Mouse (Mus musculus) limb, embryonic 10.5 days (tissue): ENCODE results near the gene Pcp4. TPM values are rescaled to one million over a fixed set of nuclear protein-coding genes. Genes with fewer than 3 reads are reported as not detected.

Experiments used
- DNase-seq: peaks from one replicate; pipeline ENCODE4 v3.0.0-alpha.2; 2017; ENCODE audit warnings: low spot score
- H3K27ac ChIP-seq: fragments of 300-500 bp; sonication (generic); 2 replicates; pipeline ENCODE4 v1.5.1; 2016; ENCODE audit warnings: mild to moderate bottlenecking
- H3K27me3 ChIP-seq: fragments of 300-500 bp; sonication (generic); 2 replicates; pipeline ENCODE4 v1.6.1; 2016; ENCODE audit warnings: low read depth, mild to moderate bottlenecking; ENCODE audit not compliant: poor library complexity, severe bottlenecking
- H3K36me3 ChIP-seq: fragments of 300-500 bp; sonication (generic); 2 replicates; pipeline ENCODE4 v1.6.1; 2016; ENCODE audit warnings: mild to moderate bottlenecking, moderate library complexity
- H3K4me1 ChIP-seq: fragments of 300-500 bp; sonication (generic); 2 replicates; pipeline ENCODE4 v1.6.1; 2016
- H3K4me3 ChIP-seq: fragments of 300-500 bp; sonication (generic); 2 replicates; pipeline ENCODE4 v1.5.1; 2016; ENCODE audit warnings: mild to moderate bottlenecking, moderate library complexity
- H3K9me3 ChIP-seq: fragments of 300-500 bp; sonication (generic); replicated peaks from 2 replicates; pipeline ENCODE4 v1.6.1; 2016; ENCODE audit warnings: mild to moderate bottlenecking
- WGBS: fragments of 180-500 bp; shearing (Covaris S2); methylation state at CpG from one replicate; pipeline ENCODE4 v1.1.7; 2016; 5-methylcytosine and 5-hydroxymethylcytosine counted together
- polyA plus RNA-seq: library from polyadenylated mRNA; unstranded; fragments of >200 nt; fragmentation: Nextera tagmentation; extraction: Ambion mirVana; gene quantifications from 2 replicates; pipeline ENCODE4 v1.2.1, GENCODE M21; 2016

Pcp4 gene
- polyA plus RNA-seq, 1 experiment from 2014 or later = 1.3 TPM

GRCm38 (mm10) chr16:96555412-96555811 is 88.0 kb downstream of the Pcp4 start:
- 84% methylated on average over 4 of the region's 4 CpGs for WGBS
- DNase-seq = no peak
- H3K27ac ChIP-seq = no peak overlapping the region
- no peaks in the 10 kb centered on the region for H3K36me3 ChIP-seq
- H3K4me3 ChIP-seq = no peak overlapping the region
- no peaks in the 10 kb centered on the region for H3K27me3 ChIP-seq
- no peaks in the 10 kb centered on the region for H3K9me3 ChIP-seq
- no peaks in the 10 kb centered on the region for H3K4me1 ChIP-seq

DNA sequence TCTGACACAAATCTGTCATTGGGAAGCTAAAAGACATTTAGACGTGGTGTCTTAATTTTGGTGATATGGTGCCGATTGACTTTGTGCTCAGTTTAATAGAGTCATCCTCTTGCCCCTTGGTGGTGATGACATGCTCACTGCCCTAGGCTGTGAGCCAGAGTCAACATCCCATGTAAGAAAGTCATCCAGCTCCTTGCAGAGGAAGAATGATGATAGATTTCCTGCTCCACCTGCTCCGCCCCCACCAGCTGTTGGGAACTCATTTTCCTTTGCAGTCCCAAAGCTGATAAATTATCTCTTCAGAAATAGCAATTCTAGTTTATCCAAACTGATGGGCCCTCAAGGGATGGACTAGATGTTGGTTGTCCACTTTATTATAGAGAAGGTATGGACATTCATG is 89.2 kb downstream of the Pcp4 start:
- Histone ChIP-seq H3K27ac (no peak overlapping the region), H3K4me1 (no peaks in the 10 kb centered on the region), H3K27me3 (no peaks in the 10 kb centered on the region), H3K36me3 (no peaks in the 10 kb centered on the region), H3K9me3 (no peaks in the 10 kb centered on the region), H3K4me3 (no peak overlapping the region)
- WGBS = 85% methylated on average over 3 of the region's 3 CpGs
- no peak for DNase-seq

DNA sequence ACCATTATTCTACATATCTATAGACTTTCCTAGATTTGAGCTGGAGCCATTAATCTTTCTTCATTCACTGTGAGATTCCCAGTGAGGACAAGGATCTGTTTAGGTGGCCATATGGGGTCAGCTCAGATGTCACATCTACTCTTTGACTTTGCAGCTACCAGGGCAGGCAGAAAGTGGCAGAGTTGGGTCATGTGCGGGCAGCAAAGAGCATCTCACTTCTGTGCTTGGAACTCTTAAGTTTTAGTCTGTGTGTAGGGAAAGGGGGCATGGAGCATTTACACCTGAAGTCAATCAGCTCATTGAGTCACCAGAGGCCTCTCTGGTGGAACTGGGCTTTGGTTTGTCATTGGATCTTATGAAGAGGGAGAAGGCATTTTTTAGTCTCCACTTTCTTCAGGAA is 90.9 kb downstream of the Pcp4 start:
- peaks cover 3% of the 10 kb centered on the region; the same call in 1 of the 2 replicates for H3K4me1 ChIP-seq
- H3K36me3 ChIP-seq = no peaks in the 10 kb centered on the region
- no peak overlapping the region for H3K27ac ChIP-seq
- DNase-seq = no peak
- 88% methylated on average over 1 of the region's 1 CpGs for WGBS
- H3K27me3 ChIP-seq = no peaks in the 10 kb centered on the region
- H3K4me3 ChIP-seq = no peak overlapping the region
- no peaks in the 10 kb centered on the region for H3K9me3 ChIP-seq

- Histone ChIP-seq H3K27ac (no peak overlapping the region), H3K4me3 (no peak overlapping the region), H3K9me3 (no peaks in the 10 kb centered on the region), H3K27me3 (no peaks in the 10 kb centered on the region), H3K36me3 (no peaks in the 10 kb centered on the region), H3K4me1 (peaks cover 13% of the 10 kb centered on the region)
- no peak for DNase-seq
Observed at GRCm38 (mm10) chr16:96559796-96560195, 92.4 kb downstream of the Pcp4 start.

GRCm38 (mm10) chr16:96563350-96564257 is 96.2 kb downstream of the Pcp4 start:
- Histone ChIP-seq H3K4me1 (peaks cover 17% of the 10 kb centered on the region), H3K27ac (peak overlapping the region; percentile 38), H3K9me3 (no peaks in the 10 kb centered on the region), H3K36me3 (no peaks in the 10 kb centered on the region), H3K27me3 (no peaks in the 10 kb centered on the region), H3K4me3 (no peak overlapping the region)
- 76% methylated on average over 8 of the region's 8 CpGs for WGBS
- DNase-seq = no peak

DNA sequence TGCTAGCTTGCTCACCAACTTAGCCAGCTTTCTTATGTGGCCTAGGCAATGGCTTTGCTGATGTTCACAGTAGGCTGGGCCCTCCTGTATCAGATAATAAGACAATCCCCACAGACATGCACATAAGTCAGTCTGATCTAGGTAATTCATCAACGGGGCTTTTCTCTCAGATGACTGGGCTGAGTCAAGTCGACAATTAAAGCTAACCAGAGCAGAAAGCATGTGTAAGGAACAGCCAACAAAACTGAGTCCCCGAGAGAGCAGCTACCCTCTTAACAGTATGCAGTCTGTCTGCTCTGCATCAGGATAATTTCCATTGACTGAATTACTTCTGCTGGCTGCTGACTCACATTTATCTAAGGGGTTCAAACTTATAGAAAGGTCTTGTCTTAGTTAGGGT is 100.0 kb downstream of the Pcp4 start:
- H3K4me3 ChIP-seq = no peak overlapping the region
- H3K9me3 ChIP-seq = no peaks in the 10 kb centered on the region
- WGBS = 76% methylated on average over 3 of the region's 3 CpGs
- H3K4me1 ChIP-seq = peaks cover 17% of the 10 kb centered on the region
- no peaks in the 10 kb centered on the region for H3K27me3 ChIP-seq
- H3K27ac ChIP-seq = no peak overlapping the region
- DNase-seq = no peak
- no peaks in the 10 kb centered on the region for H3K36me3 ChIP-seq

Other genes starting within 250 kb of the Pcp4 start
- gene B3galt5, start 231.8 kb upstream of the Pcp4 start, polyA plus RNA-seq = 0.16 TPM in 1 of 2 replicates, not detected in the other
- gene Itgb2l, start 24.0 kb upstream of the Pcp4 start, polyA plus RNA-seq = 0.11 TPM in 1 of 2 replicates, not detected in the other